Mouse (Mus musculus) liver, adult (tissue): ENCODE measurements around the gene Gm29427.
A peak's percentile ranks its signal among the peaks of the same experiment; 100 is the strongest.

Experiments used
- GATA4 ChIP-seq: IDR thresholded peaks from 2 replicates; pipeline ENCODE4 v1.6.1; 2014; ENCODE audit warnings: mild to moderate bottlenecking, low read length; ENCODE audit not compliant: insufficient replicate concordance

Gm29427 gene

GRCm38 (mm10) chr1:130734852-130735251 is 19.3 kb upstream of the Gm29427 start:
- no peak for TF ChIP-seq GATA4

GRCm38 (mm10) chr1:130734452-130734851 is 18.9 kb upstream of the Gm29427 start:
- TF ChIP-seq GATA4: no peak

- TF ChIP-seq GATA4: no peak
Observed at GRCm38 (mm10) chr1:130733671-130734070, 18.1 kb upstream of the Gm29427 start.

DNA sequence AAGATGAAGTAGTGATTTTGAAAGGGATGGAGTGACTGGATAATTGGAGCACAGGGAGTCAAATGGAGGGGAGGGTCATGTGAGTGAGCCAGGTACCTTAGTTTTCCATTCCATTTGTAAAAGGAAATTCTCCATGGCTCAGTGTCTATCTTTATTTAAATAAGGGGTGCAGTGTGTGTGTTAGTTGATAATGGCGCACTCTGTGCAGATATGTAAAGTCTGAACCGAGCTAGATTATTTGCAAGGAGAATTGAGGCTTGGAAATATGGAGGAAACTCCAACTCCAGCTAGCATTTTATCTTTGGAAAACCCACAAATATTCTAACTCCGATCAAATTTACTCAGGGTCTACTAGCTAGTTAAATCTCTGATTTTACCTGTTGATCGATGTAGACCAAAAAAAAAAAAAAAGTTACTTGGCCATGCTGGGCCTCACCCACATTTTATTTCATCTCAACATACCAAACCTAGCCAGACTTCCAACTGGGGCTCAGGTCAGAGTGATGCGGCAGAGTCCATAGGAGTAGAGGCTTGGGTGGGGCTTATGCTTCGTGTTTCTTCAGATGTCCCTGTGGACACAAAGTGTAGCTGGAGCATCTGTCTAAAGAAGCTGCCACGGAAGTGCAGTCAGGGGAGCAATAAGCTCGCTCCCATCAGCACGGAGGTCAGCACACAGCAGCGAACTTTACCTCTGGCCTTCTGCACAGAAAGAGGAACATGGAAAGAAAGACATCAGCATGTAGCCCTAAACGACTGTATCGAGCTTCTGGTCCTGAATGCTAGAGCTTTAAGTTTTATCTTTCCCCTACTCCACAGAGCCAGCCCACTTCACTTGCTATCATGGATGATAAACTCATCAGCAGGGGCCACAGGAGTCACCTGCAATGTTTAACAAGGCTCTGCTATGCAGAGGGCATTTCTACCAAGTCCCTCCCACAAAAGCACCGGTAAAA is 17.4 kb upstream of the Gm29427 start:
- TF ChIP-seq GATA4: no peak

DNA sequence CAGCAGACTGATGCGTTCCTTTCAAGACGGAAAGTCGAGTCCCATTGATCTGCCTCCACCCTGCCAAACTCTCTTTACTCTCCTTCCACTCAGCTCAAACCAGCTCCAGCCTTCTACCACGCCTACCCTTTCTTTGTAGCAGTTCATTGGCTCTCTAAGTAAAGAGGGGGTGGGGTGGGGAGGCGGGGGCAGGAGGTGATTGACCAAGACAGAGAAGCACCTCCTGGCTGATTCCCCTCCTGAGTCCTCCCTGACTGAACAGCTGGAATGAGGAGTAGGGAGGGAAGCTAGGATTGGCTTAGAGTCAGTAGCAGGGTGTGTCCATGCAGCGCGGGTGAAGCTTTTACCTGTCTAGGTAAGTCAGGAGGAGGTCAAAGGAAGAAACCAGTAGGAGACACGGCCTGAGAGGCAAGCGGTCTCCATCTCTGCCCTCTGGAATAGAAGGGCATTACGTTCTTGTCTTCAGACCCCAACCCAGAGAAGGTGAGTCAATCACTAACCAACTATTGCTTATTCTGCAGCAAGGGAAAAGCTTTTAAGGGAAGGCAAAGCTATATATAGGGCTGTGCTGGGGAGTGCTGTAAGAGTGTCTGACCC is 16.2 kb upstream of the Gm29427 start, which contains the start of gene AA986860:
TSS of gene AA986860 (plus strand) at position 236 of the 597 bp plus-strand sequence.
- TF ChIP-seq GATA4: no peak

DNA sequence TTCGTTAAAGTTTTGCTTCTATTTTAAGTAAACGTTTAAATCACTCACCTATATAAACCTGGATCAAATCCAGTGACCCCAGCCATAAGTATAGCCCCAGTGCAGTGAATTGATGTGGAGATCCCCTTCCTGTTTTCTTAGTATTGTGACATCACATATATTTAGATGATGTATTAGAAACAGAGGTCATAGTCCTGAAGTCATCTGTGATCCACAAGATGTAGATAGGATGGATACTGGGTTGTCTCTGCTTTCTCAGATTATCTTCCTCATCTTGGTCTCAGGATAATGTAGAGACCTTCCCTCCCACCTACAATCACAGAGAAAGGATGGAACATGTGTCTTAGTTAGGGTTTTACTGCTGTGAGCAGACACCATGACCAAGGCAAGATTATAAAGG is 13.6 kb upstream of the Gm29427 start, which contains the start of gene Pfkfb2:
TSS of gene Pfkfb2 (minus strand) at position 101 of the 400 bp plus-strand sequence.
- TF ChIP-seq GATA4: no peak

DNA sequence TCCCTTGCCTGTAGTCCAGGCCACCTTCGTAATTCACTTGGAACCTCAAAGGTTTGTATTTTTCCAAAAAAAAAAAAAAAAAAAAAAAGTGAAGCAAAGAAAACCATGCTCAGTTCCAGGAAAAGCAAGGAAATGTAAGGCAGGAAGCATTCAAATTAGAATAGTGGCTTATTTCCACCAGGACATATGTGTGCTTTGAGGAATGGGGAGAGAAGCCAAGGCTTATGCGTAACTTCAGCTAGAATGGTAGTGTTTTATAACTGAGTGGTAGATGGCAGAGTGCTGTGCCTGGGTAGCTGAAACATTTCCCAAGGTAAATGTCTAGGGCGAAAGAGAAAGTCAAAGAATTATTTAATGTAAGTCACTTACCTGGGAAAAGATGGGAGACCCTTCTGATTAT is 13.1 kb upstream of the Gm29427 start:
- no peak for TF ChIP-seq GATA4

DNA sequence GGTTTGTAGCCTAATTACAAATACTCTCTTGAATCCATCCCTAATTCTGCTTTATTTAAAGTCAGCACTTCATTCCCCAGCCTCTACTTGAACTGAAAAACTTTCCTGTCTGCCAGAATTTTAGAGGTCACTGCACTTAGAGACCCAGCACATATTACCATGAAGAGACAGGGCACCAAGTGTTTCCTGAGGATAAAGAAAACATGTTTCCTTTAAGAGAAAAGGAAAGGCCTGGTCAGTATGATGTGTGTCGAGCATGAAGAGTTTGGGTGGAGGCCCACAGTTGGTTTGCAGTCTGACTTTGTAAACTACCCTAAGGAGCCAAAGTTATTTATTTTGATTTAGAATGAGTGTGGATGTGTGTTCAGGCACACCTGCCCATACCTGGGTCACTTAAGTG is 12.5 kb upstream of the Gm29427 start:
- no peak for TF ChIP-seq GATA4

GRCm38 (mm10) chr1:130726396-130726795 is 10.8 kb upstream of the Gm29427 start:
- TF ChIP-seq GATA4: no peak

DNA sequence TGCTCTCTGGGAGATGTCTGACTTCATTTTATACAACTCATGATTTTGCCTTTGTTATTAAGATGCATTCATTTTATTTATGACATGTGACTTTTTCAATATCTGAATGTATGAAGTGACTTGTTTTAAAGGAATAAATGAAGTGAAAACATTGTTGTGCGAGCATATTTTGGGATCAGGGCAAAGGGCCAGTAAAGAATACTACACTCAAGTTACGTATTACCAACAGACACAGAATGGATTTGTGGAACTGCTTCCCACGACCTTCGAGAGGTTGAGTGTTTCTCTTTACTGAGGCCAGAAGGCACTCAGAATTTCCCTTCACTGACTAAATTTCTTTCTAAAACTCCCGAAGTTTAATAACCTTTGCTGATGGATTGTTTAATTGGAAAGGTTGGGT is 8.6 kb upstream of the Gm29427 start:
- TF ChIP-seq GATA4: no peak

DNA sequence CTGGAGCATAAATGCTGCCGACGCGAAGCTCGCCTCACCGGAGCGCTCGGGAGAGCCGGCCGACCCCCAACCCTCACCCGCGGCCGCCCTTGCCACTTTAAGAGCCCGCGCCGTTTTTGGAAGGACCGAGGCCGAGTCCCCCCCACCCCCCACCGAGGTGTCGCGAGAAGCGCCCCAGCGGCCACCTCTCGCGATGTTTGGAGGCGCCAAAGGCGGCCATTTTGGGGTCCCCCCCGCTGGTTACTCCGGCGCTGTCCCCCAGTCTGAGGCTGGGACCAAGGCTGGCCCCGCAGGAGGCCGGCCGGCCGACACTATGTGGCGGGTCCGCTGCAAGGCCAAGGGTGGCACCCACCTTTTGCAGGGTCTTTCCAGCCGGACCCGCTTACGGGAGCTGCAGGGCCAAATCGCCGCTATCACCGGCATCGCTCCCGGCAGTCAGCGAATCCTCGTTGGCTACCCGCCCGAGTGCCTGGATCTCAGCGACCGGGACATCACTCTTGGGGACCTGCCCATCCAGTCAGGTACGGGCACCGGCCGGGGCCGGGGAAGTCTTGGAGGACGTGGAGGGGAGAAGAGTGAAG is 1.8 kb upstream of the Gm29427 start, which contains the start of gene Yod1:
TSS of gene Yod1 (plus strand) at position 37 of the 581 bp plus-strand sequence.
- peak; percentile 62; the same call in 1 of the 2 replicates for TF ChIP-seq GATA4

- no peak for TF ChIP-seq GATA4
Observed at GRCm38 (mm10) chr1:130716513-130717290, 1.1 kb upstream of the Gm29427 start.

GRCm38 (mm10) chr1:130716218-130716512 is 566 bp upstream of the Gm29427 start:
- no peak for TF ChIP-seq GATA4

- TF ChIP-seq GATA4: no peak
Observed at GRCm38 (mm10) chr1:130714046-130714445, 1.6 kb downstream of the Gm29427 start.
